ENCODE assay signal across 13 mouse cellular contexts in the genomic region with DNA sequence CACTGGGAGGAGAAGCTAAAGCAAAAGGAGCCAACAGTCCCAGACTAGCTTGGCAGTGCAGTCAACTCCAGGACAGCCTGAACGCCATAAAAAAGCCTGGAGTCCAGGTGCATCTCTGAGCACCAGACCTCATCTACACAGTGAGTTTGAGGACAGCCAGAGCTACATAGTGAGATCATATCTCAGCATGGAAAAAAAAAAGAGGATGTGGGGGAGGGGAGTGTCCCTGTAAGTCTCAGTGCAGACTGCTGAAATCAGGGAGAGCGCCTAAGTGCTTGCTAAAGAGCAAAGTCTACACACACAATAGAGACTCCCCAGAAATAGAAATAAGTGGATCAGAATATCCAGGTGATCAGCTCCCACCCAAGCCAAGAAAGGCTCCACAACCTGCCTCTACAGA. TPM values are rescaled to one million over a fixed set of nuclear protein-coding genes. Genes with fewer than 3 reads are reported as not detected.
DNase-seq lines count a peak whose midpoint lies in the region; ATAC-seq and TF ChIP-seq lines count a peak whose summit lies in the region.
"Had no signal": no experiment of that assay in that cellular context is flagged by ENCODE, and none has a peak within 500 bp of the region (broad histone marks: within the 10 kb centered on the region; RNA-seq: fewer than 3 reads in every experiment).

No protein-coding gene starts in this region.

- dilution Hi-C loops in CH12.LX (cut with MboI; ENCODE audit: extremely low pct_ligation_motif_present, extremely low pct_unique_long_range_greater_than_20kb, low sequenced_read_pairs) = no loop called here

- TF ChIP-seq EP300 in CH12.LX (IDR thresholded peaks at IDR 0.05; ENCODE audit: low read length) = peak; percentile 51

- 62% methylated on average over 2 of the region's 2 CpGs for WGBS in kidney, embryonic 16.5 days
- 43% methylated on average over 2 of the region's 2 CpGs for WGBS in kidney, adult 2 months
- whole genome bisulfite sequencing in intestine, embryonic 14.5 days = 23% methylated on average over 2 of the region's 2 CpGs

- H3K27me3 ChIP-seq in kidney, embryonic 16.5 days (ENCODE audit: insufficient read depth, low read length) = no peaks in the 10 kb centered on the region
- H3K27me3 ChIP-seq in kidney, adult 2 months (replicated peaks; ENCODE audit: control insufficient read depth, insufficient read depth, low read length) = no peaks in the 10 kb centered on the region
- H3K27me3 ChIP-seq in CH12.LX (replicated peaks) = no peaks in the 10 kb centered on the region
- no peaks in the 10 kb centered on the region for H3K27me3 ChIP-seq in intestine, embryonic 14.5 days (replicated peaks; ENCODE audit: control insufficient read depth, insufficient read depth, low read length)
- H3K27me3 ChIP-seq: forebrain, embryonic 12.5 days; midbrain, embryonic 15.5 days had no signal

- no peak for TF ChIP-seq RAD21 in CH12.LX (IDR thresholded peaks at IDR 0.05; ENCODE audit: low read depth, low read length)

- H3K79me2 ChIP-seq in CH12.LX (replicated peaks; ENCODE audit: control insufficient read depth, extremely low read depth, insufficient read depth, poor library complexity, severe bottlenecking) = no peaks in the 10 kb centered on the region

- peak; percentile 38 for DNase-seq in CD4-positive, CD25-positive, alpha-beta regulatory T cell, adult 2 months (ENCODE audit: low read depth, low spot score)
- DNase-seq in kidney, adult 2 months = no peak
- DNase-seq in CH12.LX (ENCODE audit: extremely low read depth) = peak; percentile 57
- DNase-seq in intestine, embryonic 14.5 days (ENCODE audit: low spot score) = no peak
- DNase-seq in urinary bladder, postnatal 25 days (ENCODE audit: low spot score) = no peak
- no peak for DNase-seq in left cerebral cortex, postnatal 36 days (ENCODE audit: low spot score in 2 of 2)
- DNase-seq: gastrocnemius, postnatal 25 days; kidney, adult 9 months had no signal

- TF ChIP-seq CTCF in kidney, adult 2 months (conservative IDR thresholded peaks at IDR 0.05; ENCODE audit: insufficient read depth, insufficient read length, low read depth, low read length) = no peak
- TF ChIP-seq CTCF in CH12.LX (conservative IDR thresholded peaks at IDR 0.05 in 1 of 2, IDR thresholded peaks at IDR 0.05 in 1 of 2; ENCODE audit: low read depth in 2 of 2, low read length in 2 of 2) = no peak

- H3K36me3 ChIP-seq in kidney, embryonic 16.5 days (ENCODE audit: insufficient read depth, low read length) = no peaks in the 10 kb centered on the region
- no peaks in the 10 kb centered on the region for H3K36me3 ChIP-seq in kidney, adult 2 months (ENCODE audit: control insufficient read depth, insufficient read depth, low read length)
- no peaks in the 10 kb centered on the region for H3K36me3 ChIP-seq in CH12.LX (replicated peaks in 1 of 2; ENCODE audit: control insufficient read depth in 1 of 2, insufficient read depth in 1 of 2, low read length in 1 of 2)
- no peaks in the 10 kb centered on the region for H3K36me3 ChIP-seq in intestine, embryonic 14.5 days (ENCODE audit: control insufficient read depth, insufficient read depth, low read length)
- H3K36me3 ChIP-seq: forebrain, embryonic 12.5 days; midbrain, embryonic 15.5 days had no signal

- no peak for TF ChIP-seq POLR2A in kidney, adult 2 months (IDR thresholded peaks at IDR 0.05; ENCODE audit: low read depth, low read length)
- TF ChIP-seq POLR2A in CH12.LX (IDR thresholded peaks at IDR 0.05; ENCODE audit: low read depth, low read length) = no peak

- ATAC-seq in CD4-positive, CD25-positive, alpha-beta regulatory T cell, adult 4 months = no peak
- no peak for ATAC-seq in kidney, embryonic 16.5 days (ENCODE audit: low FRiP score, low TSS enrichment)
- ATAC-seq in intestine, embryonic 14.5 days (replicated peaks; ENCODE audit: low FRiP score, low TSS enrichment, low read depth) = no peak
- ATAC-seq: midbrain, embryonic 15.5 days had no signal

- H3K4me2 ChIP-seq in kidney, embryonic 16.5 days (replicated peaks; ENCODE audit: low read depth, low read length) = no peak overlapping the region
- H3K4me2 ChIP-seq in CH12.LX (ENCODE audit: insufficient read depth, low read depth, poor library complexity, severe bottlenecking) = no peak overlapping the region
- no peak overlapping the region for H3K4me2 ChIP-seq in intestine, embryonic 14.5 days (ENCODE audit: low read length)
- H3K4me2 ChIP-seq: forebrain, embryonic 12.5 days; midbrain, embryonic 15.5 days had no signal

- no peaks in the 10 kb centered on the region for H3K9me3 ChIP-seq in kidney, embryonic 16.5 days (ENCODE audit: low read length)
- no peaks in the 10 kb centered on the region for H3K9me3 ChIP-seq in CH12.LX (replicated peaks; ENCODE audit: low read length)
- H3K9me3 ChIP-seq in intestine, embryonic 14.5 days (ENCODE audit: control insufficient read depth, low read length) = no peaks in the 10 kb centered on the region
- H3K9me3 ChIP-seq: forebrain, embryonic 12.5 days; midbrain, embryonic 15.5 days had no signal

- intact Hi-C loops in left cerebral cortex, postnatal 36 days (cut with DNase I) = no loop called here

- H3K4me3 ChIP-seq in kidney, embryonic 16.5 days (ENCODE audit: low read length) = no peak overlapping the region
- no peak overlapping the region for H3K4me3 ChIP-seq in kidney, adult 2 months (ENCODE audit: insufficient read depth, low read depth, low read length)
- no peak overlapping the region for H3K4me3 ChIP-seq in CH12.LX (replicated peaks in 1 of 3; ENCODE audit: low read depth in 2 of 3, low read length in 2 of 3, poor library complexity in 1 of 3)
- no peak overlapping the region for H3K4me3 ChIP-seq in intestine, embryonic 14.5 days (ENCODE audit: low read depth, low read length)
- H3K4me3 ChIP-seq: forebrain, embryonic 12.5 days; midbrain, embryonic 15.5 days had no signal

- peak overlapping the region; percentile 2; the same call in 1 of the 2 replicates for H3K27ac ChIP-seq in kidney, embryonic 16.5 days (ENCODE audit: low read length)
- no peak overlapping the region for H3K27ac ChIP-seq in kidney, adult 2 months (ENCODE audit: insufficient read depth, low read depth, low read length)
- H3K27ac ChIP-seq in CH12.LX (ENCODE audit: insufficient read depth, low read depth) = no peak overlapping the region
- peak overlapping the region; percentile 48; the same call in 1 of the 2 replicates for H3K27ac ChIP-seq in intestine, embryonic 14.5 days (ENCODE audit: low read depth)
- H3K27ac ChIP-seq: forebrain, embryonic 12.5 days; liver, embryonic 14.5 days; midbrain, embryonic 15.5 days had no signal

- in situ Hi-C loops in CH12.LX (cut with MboI; ENCODE audit: low pct_ligation_motif_present, low pct_unique_long_range_greater_than_20kb, low sequenced_read_pairs) = no loop called here

- H3K4me1 ChIP-seq in kidney, embryonic 16.5 days (ENCODE audit: insufficient read depth, low read length) = peaks cover 82% of the 10 kb centered on the region
- H3K4me1 ChIP-seq in kidney, adult 2 months (ENCODE audit: control insufficient read depth, insufficient read depth, low read length) = peaks cover 50% of the 10 kb centered on the region
- peaks cover 0 to 32% of the 10 kb centered on the region in 2 experiments; a peak in 2 of 4 replicates for H3K4me1 ChIP-seq in CH12.LX (ENCODE audit: control insufficient read depth in 1 of 2, insufficient read depth in 2 of 2)
- H3K4me1 ChIP-seq in intestine, embryonic 14.5 days (replicated peaks; ENCODE audit: control insufficient read depth, insufficient read depth, low read length) = peaks cover 68% of the 10 kb centered on the region

- no peak overlapping the region for H3K9ac ChIP-seq in kidney, embryonic 16.5 days (replicated peaks; ENCODE audit: low read length)
- no peak overlapping the region for H3K9ac ChIP-seq in CH12.LX (ENCODE audit: insufficient read depth, low read depth)
- H3K9ac ChIP-seq in intestine, embryonic 14.5 days (ENCODE audit: low read length) = no peak overlapping the region
- H3K9ac ChIP-seq: forebrain, embryonic 12.5 days; liver, embryonic 14.5 days; midbrain, embryonic 15.5 days had no signal

TF ChIP-seq in CH12.LX, 34 proteins besides CTCF, POLR2A, EP300 and RAD21:
- TF ChIP-seq IRF4 (IDR thresholded peaks at IDR 0.05; ENCODE audit: low read depth, low read length) = no peak
- no peak for TF ChIP-seq E2F4 (IDR thresholded peaks at IDR 0.05; ENCODE audit: insufficient replicate concordance, low read depth, low read length)
- TF ChIP-seq TBP (conservative IDR thresholded peaks at IDR 0.05; ENCODE audit: low read depth, low read length) = no peak
- no peak for TF ChIP-seq MYC (IDR thresholded peaks at IDR 0.05; ENCODE audit: low read depth, low read length)
- peak; percentile 89 for TF ChIP-seq ZNF384 (IDR thresholded peaks at IDR 0.05; ENCODE audit: low read depth, low read length)
- no peak for TF ChIP-seq TCF12 (IDR thresholded peaks at IDR 0.05; ENCODE audit: low read depth, low read length)
- peak; percentile 69; the same call in 1 of the 2 replicates for TF ChIP-seq CHD2 (IDR thresholded peaks at IDR 0.05; ENCODE audit: low read length)
- TF ChIP-seq ZKSCAN1 (IDR thresholded peaks at IDR 0.05; ENCODE audit: borderline replicate concordance, low read depth, low read length) = no peak
- no peak for TF ChIP-seq MEF2A (IDR thresholded peaks at IDR 0.05; ENCODE audit: borderline replicate concordance, low read depth, low read length)
- no peak for TF ChIP-seq GABPA (IDR thresholded peaks at IDR 0.05; ENCODE audit: insufficient replicate concordance, low read depth, low read length)
- TF ChIP-seq ELF1 (IDR thresholded peaks at IDR 0.05; ENCODE audit: low read depth, low read length) = no peak
- no peak for TF ChIP-seq JUN (IDR thresholded peaks at IDR 0.05; ENCODE audit: insufficient read depth, low read depth, low read length)
- no peak for TF ChIP-seq MAX (IDR thresholded peaks at IDR 0.05; ENCODE audit: low read length)

RNA-seq across cellular contexts. Expression of a gene that starts 37.1 kb away (rescaled TPM):
- 10 to 100 TPM in 1 of 2 experiments, 1 to 10 TPM in 1; 7.4 to 11.2 TPM for polyA plus RNA-seq in CD4-positive, CD25-positive, alpha-beta regulatory T cell, adult 4 months (2017; shearing (Covaris generic))
- 11.6 and 13.2 TPM in 2 replicates for polyA plus RNA-seq in kidney, embryonic 16.5 days (2015; fragmentation: Nextera tagmentation; extraction: Ambion mirVana)
- 4.7 TPM in 2 replicates for polyA plus RNA-seq in kidney, adult 2 months (2012; rRNA removed)
- total RNA-seq in CH12.LX (2012; rRNA removed) (0.17 and 0.38 TPM in 2 replicates), CH12.LX (2014; rRNA removed) (0.61 and 0.91 TPM in 2 replicates)
- 0.35 and 0.59 TPM in 2 replicates for polyA plus RNA-seq in CH12.LX (2012; ENCODE audit: insufficient read length, low read depth)
- 5.3 and 5.9 TPM in 2 replicates for polyA plus RNA-seq in intestine, embryonic 14.5 days (2014; fragmentation: Nextera tagmentation; extraction: Ambion mirVana)
- total RNA-seq in left cerebral cortex, postnatal 36 days (2021) = 10 to 100 TPM; 47.5 to 52.3 TPM

Comparison
In these comparisons a context has a peak if more than half of its experiments do, and no peak if none do; other contexts are left out.
1. H3K27ac ChIP-seq: peak in kidney, embryonic 16.5 days (single experiment) and intestine, embryonic 14.5 days (single experiment); none in kidney, adult 2 months (single experiment) and CH12.LX (single experiment).
2. DNase-seq: peak in CD4-positive, CD25-positive, alpha-beta regulatory T cell, adult 2 months (single experiment) and CH12.LX (single experiment); none in kidney, adult 2 months (single experiment), intestine, embryonic 14.5 days (single experiment), urinary bladder, postnatal 25 days (single experiment) and left cerebral cortex, postnatal 36 days (0 of 2).